Mouse (Mus musculus) urinary bladder, postnatal 25 days (tissue): ENCODE measurements at regions not wholly inside any gene's neighbourhood (a gene's known extent, or its start where the extent isn't known, plus 50 kb on each side); places are given as distances from the start of the nearest gene placed in this dataset.
"Not testable (repeated sequence)": the region's sequence is repeated elsewhere in the genome, so short reads cannot be mapped to it uniquely, and the experiment has no call there.

Experiments used
- DNase-seq: peaks from one replicate; pipeline ENCODE4 v3.0.0; 2022; ENCODE audit warnings: low spot score

DNA sequence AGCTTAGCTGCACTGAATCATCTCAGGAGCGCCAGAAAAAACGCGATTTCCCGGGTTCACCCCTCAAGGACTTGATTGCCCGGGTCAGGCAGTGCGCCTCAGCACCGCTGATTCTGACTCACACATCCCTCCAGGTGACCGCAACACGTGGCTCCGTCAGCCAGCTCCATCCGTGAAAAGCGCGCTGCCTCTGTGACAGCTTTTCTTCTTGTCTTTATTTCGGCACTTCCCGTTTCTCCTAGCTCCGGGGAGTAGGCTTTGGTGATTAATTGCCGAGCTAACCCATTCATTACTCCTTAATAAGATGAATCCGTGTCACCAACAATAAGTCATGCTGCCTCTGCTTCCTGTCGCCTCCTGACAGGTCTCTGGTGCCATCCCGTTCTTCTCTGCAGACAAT lies 108.6 kb downstream of the Katnal1 start:
- DNase-seq: no peak

DNA sequence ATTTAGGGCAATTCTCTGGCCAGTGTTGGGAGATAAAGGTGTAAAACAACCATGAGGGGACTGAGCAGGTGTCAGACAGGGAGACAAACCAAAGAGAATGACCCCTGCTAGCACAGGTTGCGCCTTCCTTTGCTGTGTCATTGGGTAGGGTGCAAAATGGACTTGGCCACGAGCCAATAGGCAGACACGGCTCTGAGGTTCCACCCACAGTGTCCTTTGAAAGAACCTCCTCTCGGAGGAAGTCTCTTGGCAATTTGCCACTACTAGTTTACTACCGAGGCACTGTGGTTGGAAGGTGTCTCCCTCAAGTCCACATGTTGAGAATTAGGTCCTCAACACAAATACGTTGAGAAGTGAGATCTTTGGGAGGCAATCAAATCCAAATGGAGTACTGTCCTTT lies 109.7 kb downstream of the Katnal1 start:
- DNase-seq: no peak

DNA sequence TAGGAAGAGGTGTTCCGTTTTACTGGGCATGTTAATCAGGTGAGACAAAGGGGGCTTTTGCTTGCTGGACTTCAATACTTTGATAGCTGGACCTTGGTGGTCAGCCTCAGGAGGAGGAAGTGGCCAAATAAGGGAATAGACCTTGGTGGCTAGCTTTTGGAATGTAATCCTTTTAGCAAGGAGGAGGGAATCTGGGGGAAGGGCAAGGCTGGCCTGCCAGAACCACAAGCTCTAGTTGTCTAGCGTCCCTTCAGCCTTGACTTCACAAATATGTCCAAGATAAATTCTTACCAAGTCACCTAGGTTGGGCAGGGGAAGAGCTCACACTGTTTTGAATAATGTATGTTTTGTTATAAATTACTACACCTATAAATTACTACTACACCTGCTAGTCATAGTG lies 110.4 kb downstream of the Katnal1 start:
- DNase-seq: no peak

DNA sequence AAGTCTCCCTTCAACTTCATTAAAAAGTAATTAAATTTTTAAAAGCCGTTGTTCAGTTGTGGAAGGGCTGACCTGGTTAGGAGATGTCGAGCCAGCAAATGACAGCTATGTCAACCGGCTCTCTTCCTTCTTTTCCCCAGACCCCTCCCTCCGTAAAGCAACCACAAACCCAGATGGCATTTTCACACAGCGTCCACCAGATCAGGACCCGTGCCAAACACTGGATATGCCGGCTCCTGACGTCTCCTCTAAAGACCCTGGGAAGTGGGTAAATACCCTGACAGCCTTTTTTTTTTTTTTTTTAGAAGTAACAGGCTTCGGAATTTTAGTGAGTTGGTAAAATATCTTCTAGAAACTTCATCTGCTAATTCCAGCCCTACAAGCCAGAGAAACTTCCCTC lies 116.3 kb downstream of the Katnal1 start:
- no peak for DNase-seq

DNA sequence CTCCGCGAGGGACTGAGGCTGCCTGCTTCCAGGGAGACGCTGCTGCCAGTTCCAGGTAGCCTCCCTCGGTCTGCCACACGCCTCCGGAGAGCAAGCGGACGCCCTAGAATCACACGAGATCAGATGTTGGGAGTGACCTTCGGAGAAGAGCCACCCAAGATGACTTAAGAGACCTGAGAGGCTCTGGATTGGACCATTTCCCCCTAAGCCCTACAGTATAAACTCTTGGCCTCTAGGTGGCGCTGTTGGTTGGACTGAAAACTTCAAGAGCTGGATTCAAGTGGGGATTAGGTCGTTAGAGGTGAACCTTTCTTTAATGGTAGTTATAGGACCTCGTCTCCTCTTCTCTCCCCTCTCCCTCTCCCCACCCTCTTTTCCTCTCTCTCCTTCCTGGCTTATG lies 117.1 kb downstream of the Katnal1 start:
- DNase-seq: peak; percentile 70

DNA sequence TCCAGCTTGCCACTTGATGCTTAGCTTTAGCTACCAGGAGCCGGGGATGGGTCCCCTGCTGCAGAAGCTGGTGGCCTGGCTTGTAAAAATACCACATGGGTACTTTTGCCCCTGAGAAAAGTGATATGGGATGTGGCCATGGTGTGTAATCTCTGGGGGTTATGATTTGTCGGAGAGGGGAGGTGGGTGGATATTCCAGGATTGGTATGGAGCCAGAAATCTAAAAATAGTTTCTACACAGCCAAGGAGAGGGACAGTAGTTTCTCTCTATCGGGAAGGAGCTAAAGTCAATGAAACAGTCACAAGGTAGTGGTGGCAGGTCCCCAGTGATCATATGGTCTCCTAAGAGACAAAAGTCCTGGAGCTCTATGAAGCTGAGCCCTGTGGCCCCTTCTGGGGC lies 119.6 kb downstream of the Katnal1 start:
- DNase-seq: no peak

DNA sequence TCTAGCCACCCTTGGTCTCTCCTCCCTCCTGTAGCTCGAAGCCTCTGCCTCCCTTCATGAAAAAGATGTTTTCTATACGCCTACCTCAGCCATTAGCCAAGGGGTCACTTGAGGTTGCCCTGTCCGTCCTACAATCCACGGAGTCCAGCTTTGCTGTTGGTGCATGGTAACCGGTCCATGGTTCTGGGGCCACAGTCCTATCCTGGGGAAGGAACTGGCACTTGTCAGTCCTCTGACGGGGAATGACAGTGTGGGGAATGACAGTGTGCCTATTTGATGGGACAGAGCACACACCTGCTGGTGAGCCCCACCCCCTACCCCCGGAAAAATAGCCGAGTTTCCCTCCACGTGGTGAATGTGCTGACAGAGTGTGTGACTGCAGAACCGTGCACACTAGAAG lies 120.1 kb downstream of the Katnal1 start:
- no peak for DNase-seq

DNA sequence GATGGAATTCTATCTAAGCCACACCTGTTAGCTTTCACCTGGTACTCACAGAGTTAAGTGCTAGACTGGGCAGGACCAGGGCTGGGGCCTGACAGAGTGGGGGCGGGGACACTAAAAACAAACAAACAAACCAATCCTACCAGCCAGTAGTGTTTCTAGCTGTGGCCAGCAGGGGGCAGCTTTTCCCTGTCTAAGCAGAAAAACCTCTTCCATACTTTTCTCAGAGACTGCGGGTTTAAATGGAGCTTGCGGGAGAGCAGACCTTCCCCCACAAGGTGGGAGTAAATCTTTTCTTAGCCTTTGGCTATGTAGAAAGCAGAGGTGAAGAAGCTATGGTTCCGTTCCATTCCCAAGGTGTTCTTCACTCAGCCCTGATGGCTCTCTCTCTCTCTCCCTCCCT lies 120.7 kb downstream of the Katnal1 start:
- DNase-seq: peak; percentile 38

DNA sequence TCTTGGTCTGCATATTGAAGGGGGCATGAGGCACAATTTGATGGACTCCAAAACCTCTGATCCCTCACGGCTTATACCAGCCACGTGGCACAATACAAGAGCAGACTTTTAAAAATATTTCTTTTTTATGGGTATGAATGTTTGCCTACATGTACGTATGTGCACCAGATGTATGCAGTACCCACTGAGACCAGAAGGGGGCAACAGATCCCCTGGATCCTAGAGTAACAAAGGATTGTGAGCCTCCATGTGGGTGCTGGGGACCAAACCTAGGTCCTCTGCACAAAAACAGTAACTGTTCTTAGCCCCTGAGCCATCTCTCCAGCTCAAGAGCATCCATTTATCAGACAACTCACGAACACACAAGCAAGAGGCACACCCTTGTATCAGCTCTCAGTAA lies 121.5 kb downstream of the Katnal1 start:
- DNase-seq: no peak

DNA sequence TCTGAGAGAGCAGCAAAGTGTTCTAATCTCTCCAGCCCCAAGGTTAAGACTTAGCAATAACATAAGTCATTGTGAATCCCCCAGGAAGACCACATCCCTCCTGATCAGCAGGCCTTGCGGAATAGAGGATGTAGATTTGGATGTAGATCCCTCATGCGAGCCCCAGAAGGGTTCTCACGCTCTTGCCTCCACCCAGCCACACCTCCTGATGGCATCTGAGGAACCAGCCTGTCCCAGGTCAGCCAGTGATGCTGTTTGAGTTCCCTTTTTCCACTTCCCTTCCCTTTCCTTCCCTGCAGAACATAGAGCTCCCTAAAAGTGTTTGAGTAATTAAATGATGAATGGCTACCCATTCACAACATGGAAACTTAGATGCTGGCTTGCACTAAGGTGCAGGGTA lies 124.1 kb downstream of the Katnal1 start:
- no peak for DNase-seq

DNA sequence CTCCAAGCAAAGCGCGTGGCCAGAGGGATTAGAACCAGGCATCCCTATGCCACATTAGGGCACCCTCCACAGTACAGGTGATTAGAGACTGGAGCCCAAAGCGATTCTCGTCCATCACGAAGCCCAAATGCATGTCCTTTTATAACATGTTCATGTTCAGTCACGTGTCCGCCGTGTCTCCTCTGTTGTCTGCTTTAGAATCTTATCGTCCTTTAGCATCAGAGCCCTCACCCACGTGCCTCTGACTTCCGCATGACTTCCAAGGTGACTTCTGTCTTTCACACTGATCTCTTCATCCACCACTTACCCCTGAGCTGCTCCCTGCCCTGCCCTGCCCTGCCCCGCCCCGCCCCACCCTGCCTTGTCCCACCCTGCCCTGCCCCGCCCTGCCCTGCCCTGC lies 125.3 kb downstream of the Katnal1 start:
- no peak for DNase-seq

DNA sequence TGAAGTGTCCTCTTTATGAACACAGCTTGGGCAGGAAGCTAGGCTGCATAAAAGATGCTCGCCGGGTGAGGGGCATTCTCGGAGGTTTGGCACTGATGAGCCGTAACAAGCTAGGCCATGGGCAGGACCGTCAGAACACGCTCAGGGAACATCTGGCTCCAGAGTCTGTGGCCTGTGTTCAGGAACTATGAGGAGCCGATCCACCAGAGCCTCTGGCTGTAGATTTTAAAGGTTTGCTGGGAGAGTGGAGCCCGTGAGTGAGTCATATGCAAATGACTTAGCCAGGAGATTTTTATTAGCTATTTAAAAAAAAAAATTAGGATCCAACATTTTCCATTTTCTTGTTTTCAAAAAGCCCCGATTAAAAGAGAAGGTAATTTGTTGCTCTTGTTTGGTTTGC lies 126.4 kb downstream of the Katnal1 start:
- DNase-seq: no peak

DNA sequence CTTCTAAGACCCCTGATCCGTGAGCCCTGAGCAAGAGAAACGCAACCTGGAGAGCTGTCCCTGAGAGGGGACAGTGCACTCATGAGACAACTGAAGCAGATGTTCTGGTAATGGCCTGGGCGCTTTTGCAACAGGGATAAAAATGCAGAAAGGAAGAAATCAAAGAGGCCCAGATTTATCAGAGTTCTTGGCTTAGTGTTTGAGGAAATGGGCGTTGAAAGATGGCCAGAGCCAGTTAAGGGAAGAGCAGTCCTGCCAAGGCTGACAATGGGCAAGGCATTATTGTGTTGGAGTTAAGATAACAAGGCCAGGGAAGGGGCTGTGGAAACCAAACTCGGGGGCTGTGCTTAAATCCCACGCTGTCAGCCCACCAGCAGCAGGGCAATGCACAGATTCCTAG lies 130.6 kb downstream of the Katnal1 start:
- no peak for DNase-seq

DNA sequence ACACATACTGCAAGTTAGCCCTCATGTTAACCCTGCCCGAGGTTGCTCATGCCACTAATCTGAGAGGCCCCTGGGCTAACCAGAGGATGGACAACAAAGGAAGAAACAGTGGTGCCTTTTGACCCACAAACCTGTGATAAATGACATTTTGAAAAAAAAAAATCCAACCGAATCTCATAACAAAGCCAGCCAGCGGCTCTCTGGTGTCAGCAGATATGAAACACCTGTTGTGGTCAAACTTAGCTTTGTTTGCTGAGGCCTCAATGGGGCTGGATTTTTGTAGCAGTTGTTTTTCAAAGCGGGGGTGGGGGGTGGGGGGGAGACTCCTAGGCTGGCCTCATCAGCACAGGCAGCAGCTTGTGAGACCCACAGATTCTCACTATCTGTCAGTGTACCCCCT lies 133.0 kb downstream of the Katnal1 start:
- DNase-seq: no peak

DNA sequence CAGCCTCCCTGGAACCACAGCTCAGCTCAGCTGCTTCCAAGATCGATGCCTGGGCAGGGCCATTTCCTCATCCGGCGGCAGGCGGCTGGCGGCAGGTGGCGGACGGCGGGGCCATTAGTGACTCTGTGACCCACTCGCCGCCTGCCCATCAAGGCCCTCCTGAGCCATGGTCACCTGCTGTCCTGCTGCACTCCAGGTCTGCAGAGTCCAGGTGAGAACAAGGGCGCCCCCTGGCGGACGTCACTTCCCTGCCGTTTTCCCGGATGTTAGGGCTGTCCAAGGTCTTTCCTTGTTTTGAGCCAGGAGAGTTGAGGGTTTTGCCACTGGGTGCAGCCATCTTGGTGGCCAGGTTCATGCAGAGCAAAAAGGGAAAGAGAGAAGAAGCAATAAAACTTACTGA lies 134.7 kb downstream of the Katnal1 start:
- peak; percentile 74 for DNase-seq

DNA sequence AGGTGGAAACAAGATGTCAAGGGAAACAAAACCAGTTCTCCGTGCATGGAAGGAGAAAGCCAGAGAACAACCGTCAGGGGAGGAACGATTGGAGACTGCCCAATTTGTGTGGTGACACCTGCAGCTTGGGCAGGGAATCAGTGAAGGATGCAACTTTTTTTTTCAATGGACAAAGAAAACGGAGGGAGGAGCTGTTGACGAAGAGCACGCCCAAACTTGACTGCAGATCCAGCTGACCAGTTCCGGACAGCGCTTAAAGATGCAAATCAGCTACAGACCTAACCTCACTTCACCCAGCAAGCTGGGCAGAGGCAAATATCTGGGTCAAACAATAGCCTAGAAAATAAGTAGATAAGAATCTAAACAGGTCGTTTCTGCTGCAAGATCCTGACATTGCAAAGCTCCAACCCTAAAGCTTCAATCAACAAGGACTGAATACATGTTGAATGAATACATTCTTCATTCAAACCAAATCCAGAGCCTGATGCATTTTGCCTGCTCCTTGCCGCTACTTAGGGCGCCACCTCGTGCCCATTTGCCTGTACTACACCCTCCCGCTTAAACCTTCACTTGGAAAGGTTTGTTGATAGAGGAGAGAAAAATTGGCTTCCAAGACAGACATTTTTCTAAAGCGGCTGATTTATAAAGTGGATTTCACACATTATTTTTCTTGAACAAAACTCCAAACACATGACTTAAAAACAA lies 136.2 kb downstream of the Katnal1 start:
- peak; percentile 87 for DNase-seq

DNA sequence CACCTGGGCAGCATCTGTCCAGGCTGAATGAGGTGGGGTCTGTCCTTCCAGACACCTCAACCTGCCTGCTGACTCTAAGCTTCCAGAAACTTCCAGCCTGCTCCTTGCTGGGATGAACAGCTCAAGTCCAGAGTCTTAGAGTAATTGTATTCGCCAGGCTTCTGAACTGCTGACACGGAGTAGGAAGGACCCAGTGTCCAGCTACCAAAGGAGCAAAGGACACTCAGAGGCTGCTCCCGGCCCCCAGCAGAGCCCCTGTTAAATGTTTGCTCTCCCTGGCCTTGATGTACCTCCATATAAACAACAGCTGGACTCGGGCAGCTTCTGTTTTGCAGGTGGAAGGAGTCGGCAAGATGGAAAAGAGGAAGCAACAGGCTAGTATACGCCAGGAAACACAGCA lies 137.5 kb downstream of the Katnal1 start:
- DNase-seq: no peak

DNA sequence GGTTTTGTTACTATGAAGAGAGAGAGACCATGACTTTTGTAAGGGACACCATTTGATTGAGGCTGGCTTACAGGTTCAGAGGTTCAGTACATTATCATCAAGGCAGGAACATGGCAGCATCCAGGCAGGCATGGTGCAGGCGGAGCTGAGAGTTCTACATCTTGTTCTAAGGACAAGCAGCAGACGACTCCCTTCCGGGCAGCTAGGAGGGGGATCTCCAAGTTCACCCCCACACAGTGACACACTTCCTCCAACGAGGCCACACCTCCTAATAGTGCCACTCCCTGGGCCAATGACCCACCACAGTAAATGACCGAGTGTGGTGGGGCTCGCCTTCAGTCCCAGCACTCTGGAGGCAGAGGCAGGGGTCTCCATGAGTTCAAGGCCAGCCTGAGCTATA lies 138.8 kb downstream of the Katnal1 start:
- DNase-seq: not testable (repeated sequence)

DNA sequence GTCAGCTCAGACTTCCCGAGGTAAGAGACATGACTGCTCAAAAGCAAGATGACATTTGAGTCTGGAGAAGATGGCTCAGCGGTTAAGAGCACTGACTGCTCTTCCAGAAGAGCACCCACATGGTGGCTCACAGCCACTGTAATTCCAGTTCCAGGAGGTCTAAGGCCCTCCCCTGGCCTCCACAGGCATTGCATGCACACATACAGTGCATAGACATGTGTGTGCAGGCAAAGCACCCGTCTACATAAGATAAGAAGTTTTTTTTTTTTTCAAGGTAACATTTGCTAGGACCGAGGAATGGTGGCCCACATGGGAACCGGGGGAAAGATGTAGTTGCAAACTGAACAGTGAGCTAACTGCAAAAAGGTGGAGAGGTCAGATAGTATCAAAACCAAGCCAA lies 139.3 kb downstream of the Katnal1 start:
- no peak for DNase-seq

DNA sequence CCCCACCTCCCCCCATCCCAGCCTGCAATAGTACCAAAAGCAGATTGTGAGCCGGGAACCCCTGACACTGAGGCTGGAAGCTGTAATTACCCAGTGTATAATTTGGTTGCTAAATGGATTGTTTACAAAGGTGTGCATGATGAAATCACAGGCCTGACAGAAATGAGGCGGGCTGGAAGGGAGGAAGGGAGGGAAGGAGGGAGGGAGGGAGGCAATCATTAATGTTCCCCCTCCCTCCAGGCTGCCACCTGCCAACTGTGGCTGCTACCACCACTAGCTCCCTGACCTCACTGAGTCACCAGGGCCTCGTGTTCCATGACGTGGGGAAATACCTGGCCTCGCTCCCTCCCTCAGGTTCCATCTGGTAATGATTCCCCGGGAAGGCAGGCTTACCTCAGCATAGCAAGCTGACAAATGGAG lies 140.0 kb downstream of the Katnal1 start:
- no peak for DNase-seq

DNA sequence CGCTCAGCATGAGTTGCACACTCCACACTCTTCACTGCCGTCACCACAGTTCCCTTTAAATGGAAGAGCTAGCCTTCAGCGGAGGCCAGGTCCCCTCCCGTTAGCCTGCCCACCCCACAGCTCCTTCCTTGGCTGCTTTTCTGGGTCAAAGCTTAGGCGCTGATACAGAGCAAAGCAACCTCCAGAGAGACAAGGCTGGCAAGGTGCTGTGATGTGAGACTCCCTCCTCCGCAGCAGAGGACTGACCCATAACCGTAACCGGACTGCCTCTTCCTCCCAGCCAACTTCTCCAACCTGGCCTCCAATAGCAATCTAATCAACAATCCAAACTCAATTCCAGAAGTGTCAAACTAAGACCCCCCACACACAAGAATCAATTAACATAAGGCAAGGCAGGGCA lies 140.4 kb downstream of the Katnal1 start:
- DNase-seq: no peak

DNA sequence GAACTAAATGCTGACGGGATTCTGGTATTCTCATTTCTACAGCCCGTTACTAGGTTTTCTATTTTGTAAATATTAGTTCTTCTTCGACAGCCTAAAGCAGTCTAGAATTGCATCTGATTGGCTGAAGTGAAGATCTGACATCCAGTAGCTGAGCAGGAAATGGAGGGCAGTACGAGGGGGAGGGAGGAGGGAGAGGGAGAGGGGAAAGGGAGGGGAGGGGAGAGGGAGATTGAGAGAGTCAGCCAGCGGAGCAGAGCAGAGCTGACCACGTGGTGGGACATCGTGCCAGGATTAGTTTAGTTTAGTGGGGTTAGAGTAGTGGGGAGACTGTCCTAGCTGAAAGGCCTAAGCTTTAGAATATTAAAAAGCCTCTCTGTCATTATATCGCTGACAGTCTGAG lies 141.8 kb downstream of the Katnal1 start:
- no peak for DNase-seq

DNA sequence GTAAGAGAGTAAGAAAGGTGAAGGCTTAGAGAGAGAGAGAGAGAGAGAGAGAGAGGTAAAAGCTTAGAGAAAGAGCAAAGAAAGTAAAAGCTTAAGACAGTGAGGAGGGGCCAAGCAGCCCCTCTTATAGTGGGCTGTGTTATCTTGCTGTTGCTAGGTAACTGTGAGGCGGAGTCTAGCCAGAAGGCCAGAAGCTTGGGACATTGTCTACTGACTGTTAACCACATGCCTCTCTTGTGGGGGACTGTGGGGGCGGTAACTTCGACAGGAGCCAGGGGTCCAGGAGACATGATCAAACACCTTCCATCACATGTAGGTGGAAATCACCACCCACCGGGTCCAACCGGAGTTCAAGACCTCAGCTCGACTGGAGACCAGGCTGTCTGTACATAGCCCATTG lies 148.0 kb downstream of the Katnal1 start:
- not testable (repeated sequence) for DNase-seq

DNA sequence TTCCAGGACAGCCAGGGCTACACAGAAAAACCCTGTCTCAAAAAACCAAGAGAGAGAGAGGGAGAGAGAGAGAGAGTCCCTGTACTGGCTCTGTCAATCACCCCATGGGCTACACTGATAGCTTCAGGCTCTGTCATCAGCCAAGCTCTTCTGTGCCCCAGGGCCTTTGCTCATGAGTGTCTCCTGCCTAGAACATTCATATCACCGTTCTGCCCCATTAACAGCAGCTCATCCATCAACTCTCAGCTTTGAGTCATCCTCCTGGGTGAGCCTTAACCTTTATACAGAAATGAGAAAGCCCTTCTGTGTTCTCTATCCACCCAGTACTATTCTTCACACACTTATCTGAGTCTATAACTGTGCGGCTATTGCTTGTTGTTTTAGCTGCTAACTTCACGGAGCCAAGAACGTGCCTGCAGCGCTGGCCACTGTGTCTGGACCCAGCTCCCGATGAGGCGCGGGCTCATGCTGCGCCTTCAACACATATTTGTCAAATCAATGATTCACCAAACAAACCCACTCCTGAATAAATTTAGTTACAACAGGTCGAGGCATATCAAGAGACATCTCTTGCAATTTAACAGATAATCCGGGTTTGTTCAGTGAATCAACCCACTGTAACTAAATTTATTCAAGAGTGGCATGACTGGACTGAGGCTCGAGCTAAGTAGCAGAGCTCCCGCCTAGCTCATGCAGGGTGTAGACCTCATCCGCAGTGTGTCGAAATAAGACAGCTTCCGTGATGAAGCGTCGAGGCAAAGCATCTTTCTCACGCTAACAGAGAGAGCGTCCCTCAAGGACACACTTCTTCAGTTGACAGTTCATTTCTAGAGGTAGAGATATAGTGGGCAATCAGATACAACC lies 152.1 kb downstream of the Katnal1 start:
- no peak for DNase-seq
